Mouse (Mus musculus) G1E (cell line): ENCODE measurements at regions not wholly inside any gene's neighbourhood (a gene's known extent, or its start where the extent isn't known, plus 50 kb on each side); places are given as distances from the start of the nearest gene placed in this dataset.
A peak's percentile ranks its signal among the peaks of the same experiment; 100 is the strongest.

ENCODE experiments used
- CTCF ChIP-seq: IDR thresholded peaks from 2 replicates; pipeline ENCODE4 v1.5.1; 2012; ENCODE audit warnings: low read depth, low read length, inconsistent platforms, mixed read lengths
- TAL1 ChIP-seq: conservative IDR thresholded peaks from 2 replicates; pipeline ENCODE4 v1.6.1; 2012; ENCODE audit warnings: low read depth, low read length, inconsistent platforms, mixed read lengths

- peak; percentile 91 for TF ChIP-seq CTCF
- no peak for TF ChIP-seq TAL1
Observed at GRCm38 (mm10) chr6:50937094-50937493, 282.9 kb upstream of the Npvf start.
